Mouse (Mus musculus): ENCODE results near the gene Gm32717.
"Not testable (repeated sequence)": the region's sequence is repeated elsewhere in the genome, so short reads cannot be mapped to it uniquely, and the experiment has no call there.

The Gm32717 gene

DNA sequence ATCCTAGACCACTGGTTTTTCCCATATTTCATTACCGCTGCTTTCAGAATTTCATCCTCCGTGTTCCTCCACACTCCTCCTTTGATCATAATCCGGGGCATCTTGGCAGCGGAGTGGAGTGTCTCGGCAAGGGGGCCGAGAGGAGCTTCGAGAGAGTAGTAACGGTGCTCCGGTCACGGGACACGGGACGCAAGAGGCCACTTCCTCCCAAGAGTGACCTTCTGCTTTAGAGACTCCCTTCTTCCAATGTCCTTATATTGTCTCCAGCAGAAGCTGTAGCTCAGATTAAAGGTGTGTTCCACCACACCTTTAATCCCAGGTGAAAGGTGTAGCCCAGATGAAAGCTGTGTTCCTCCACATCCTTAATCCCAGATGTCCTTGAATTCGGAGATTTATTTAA lies at the start of gene Gm32717:
Gene Gm32717 (minus strand): TSS at position 101 of the 400 bp plus-strand sequence.
- in situ Hi-C loops (cut with MboI; ENCODE audit: low pct_unique_long_range_greater_than_20kb in 1 of 2, low sequenced_read_pairs in 2 of 2, unreplicated experiment in 1 of 2), result not testable (repeated sequence)

- in situ Hi-C loops (cut with MboI; ENCODE audit: low pct_unique_long_range_greater_than_20kb in 1 of 2, low sequenced_read_pairs in 2 of 2, unreplicated experiment in 1 of 2), result not testable (repeated sequence)
These were observed 42.4 kb upstream of the Gm32717 start for GRCm38 (mm10) chr10:118283016-118283415.

- in situ Hi-C loops (cut with MboI; ENCODE audit: low pct_unique_long_range_greater_than_20kb in 1 of 2, low sequenced_read_pairs in 2 of 2, unreplicated experiment in 1 of 2), result not testable (repeated sequence)
These were observed 42.0 kb upstream of the Gm32717 start for GRCm38 (mm10) chr10:118282565-118282964.

DNA sequence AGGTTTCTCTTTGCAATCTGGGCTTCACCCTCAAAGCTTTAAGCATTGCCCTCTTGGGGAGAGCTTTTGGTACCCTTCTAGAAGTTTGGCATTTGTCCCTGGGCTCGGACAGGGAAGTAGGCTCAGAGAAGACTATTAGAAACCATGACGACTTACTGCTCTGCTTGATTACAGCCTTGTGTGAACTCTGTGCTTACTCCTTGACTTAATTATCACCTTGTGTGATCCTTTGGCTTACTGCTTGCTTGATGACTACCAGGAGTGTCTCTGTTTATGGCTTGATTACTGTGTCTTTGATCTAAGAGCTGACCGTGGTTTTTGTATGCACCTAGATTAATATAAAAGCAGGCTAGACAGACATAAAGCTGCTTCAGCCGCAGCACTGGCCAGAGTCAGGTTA lies 37.5 kb upstream of the Gm32717 start:
- in situ Hi-C loops (cut with MboI; ENCODE audit: low pct_unique_long_range_greater_than_20kb in 1 of 2, low sequenced_read_pairs in 2 of 2, unreplicated experiment in 1 of 2), result not testable (repeated sequence)

GRCm38 (mm10) chr10:118271416-118271815 lies 30.8 kb upstream of the Gm32717 start:
- in situ Hi-C loops (cut with MboI; ENCODE audit: low pct_unique_long_range_greater_than_20kb in 1 of 2, low sequenced_read_pairs in 2 of 2, unreplicated experiment in 1 of 2), result not testable (repeated sequence)

DNA sequence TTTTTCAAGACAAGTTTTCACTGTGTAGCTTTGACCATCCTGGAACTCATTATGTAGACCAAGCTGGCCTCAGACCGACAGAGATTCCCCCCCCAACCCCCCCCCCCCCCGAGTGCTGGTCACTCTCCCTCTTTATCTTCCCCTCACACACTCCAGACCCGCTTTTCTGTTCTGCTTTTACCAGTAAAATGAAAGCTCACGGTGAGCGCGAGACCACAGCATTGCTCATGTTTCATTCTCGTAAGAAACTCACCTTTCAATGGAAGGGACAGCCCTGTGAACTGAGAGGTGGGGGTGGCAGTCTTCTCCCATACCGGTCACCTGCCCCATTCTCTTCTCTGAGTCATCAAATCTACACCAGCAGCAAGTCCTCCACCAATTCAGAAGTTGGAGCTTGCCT lies 28.2 kb upstream of the Gm32717 start:
- in situ Hi-C loops (cut with MboI; ENCODE audit: low pct_unique_long_range_greater_than_20kb in 1 of 2, low sequenced_read_pairs in 2 of 2, unreplicated experiment in 1 of 2), result not testable (repeated sequence)

DNA sequence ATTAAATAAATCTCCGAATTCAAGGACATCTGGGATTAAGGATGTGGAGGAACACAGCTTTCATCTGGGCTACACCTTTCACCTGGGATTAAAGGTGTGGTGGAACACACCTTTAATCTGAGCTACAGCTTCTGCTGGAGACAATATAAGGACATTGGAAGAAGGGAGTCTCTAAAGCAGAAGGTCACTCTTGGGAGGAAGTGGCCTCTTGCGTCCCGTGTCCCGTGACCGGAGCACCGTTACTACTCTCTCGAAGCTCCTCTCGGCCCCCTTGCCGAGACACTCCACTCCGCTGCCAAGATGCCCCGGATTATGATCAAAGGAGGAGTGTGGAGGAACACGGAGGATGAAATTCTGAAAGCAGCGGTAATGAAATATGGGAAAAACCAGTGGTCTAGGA lies 17.8 kb upstream of the Gm32717 start, which contains the start of gene Gm32802:
Gene Gm32802 (plus strand): TSS at position 301 of the 400 bp plus-strand sequence.
- in situ Hi-C loops (cut with MboI; ENCODE audit: low pct_unique_long_range_greater_than_20kb in 1 of 2, low sequenced_read_pairs in 2 of 2, unreplicated experiment in 1 of 2), result not testable (repeated sequence)

DNA sequence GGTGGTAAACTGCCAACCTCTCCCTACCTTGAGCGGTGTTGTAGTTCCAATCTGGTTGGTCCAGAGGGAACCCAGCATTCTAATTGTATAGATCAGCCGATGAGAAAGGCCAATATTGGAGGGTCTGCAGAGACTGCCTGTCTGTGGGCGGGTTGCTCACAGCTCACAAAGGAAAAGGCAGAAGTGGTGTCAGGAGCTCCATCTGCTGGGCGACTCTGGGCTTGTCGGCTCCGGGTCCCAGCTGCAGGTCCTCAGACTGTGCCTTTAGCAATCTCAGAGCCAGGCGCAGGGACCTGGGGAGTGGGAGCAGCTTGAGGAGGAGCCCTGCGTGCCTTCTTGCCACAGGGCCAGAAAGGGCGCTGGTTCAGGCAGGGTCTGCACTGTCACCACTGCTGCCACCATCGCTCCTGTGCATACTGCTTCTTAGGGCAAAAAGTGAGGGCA lies 10.3 kb upstream of the Gm32717 start:
- in situ Hi-C loops (cut with MboI; ENCODE audit: low pct_unique_long_range_greater_than_20kb in 1 of 2, low sequenced_read_pairs in 2 of 2, unreplicated experiment in 1 of 2), result no loop called here

GRCm38 (mm10) chr10:118249006-118249595 lies 8.5 kb upstream of the Gm32717 start:
- in situ Hi-C loops (cut with MboI; ENCODE audit: low pct_unique_long_range_greater_than_20kb in 1 of 2, low sequenced_read_pairs in 2 of 2, unreplicated experiment in 1 of 2), result not testable (repeated sequence)

DNA sequence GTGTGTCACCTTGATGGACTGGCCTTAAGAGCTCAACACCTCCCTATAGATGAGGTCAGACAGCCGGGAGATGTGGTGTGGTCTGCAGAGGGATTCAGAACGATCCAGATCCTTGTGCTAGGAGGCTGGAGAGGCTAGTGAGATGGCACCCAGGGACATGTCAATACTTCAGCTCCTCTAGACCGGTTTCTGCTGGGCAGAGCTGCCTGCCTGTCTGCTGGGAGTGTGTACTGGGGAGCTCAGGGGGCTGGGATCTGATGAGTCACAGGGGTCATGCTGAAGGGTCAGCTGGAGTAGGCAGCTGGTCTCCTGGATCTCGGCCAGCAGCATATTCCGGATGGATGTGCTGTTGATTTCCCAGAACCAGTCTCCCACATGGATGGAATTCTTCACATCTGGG lies 8.0 kb downstream of the Gm32717 start:
- in situ Hi-C loops (cut with MboI; ENCODE audit: low pct_unique_long_range_greater_than_20kb in 1 of 2, low sequenced_read_pairs in 2 of 2, unreplicated experiment in 1 of 2), result not testable (repeated sequence)

- in situ Hi-C loops (cut with MboI; ENCODE audit: low pct_unique_long_range_greater_than_20kb in 1 of 2, low sequenced_read_pairs in 2 of 2, unreplicated experiment in 1 of 2), result not testable (repeated sequence)
These were observed 13.0 kb downstream of the Gm32717 start for GRCm38 (mm10) chr10:118227629-118228028.

GRCm38 (mm10) chr10:118215719-118216393 lies 24.7 kb downstream of the Gm32717 start:
- in situ Hi-C loops (cut with MboI; ENCODE audit: low pct_unique_long_range_greater_than_20kb in 1 of 2, low sequenced_read_pairs in 2 of 2, unreplicated experiment in 1 of 2), result not testable (repeated sequence)

- in situ Hi-C loops (cut with MboI; ENCODE audit: low pct_unique_long_range_greater_than_20kb in 1 of 2, low sequenced_read_pairs in 2 of 2, unreplicated experiment in 1 of 2), result no loop called here
These were observed 35.9 kb downstream of the Gm32717 start, which contains the start of gene Il22 for GRCm38 (mm10) chr10:118204642-118205041. Gene Il22, plus strand, starts transcription at chr10:118204942.

DNA sequence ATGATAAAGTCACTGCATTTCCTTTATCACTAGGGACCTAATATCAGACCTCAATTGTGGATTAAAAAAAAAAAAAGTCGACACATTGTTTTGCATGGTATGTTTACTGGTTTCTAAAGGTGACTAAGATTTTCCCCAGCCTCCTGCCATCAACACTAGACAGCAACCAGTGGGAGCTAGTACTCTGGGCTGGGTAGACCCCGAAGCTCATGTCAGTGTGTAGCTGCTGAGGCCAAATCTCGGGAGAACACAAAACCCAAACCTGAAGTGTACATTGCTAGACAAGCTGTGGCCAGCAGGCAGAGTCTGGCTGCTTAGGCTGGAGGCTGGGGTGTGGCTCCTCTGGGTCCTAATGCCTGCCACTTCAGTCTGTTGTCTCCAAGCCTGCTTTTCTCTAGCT lies 45.4 kb downstream of the Gm32717 start:
- in situ Hi-C loops (cut with MboI; ENCODE audit: low pct_unique_long_range_greater_than_20kb in 1 of 2, low sequenced_read_pairs in 2 of 2, unreplicated experiment in 1 of 2), result not testable (repeated sequence)

All from mouse embryonic stem cell (cell line).